Mouse (Mus musculus): Measurements from ENCODE around the gene Eef1a1.

- TF ChIP-seq CTCF (IDR thresholded peaks at IDR 0.05; ENCODE audit: insufficient read depth, low read length) (no peak), POLR2A (IDR thresholded peaks at IDR 0.05; ENCODE audit: borderline replicate concordance, extremely low read depth, low read depth, low read length) (no peak)
Measured at GRCm38 (mm10) chr9:78473588-78473987, 15.4 kb downstream of the Eef1a1 start.

Measured in lung, adult 2 months (tissue).